Mouse (Mus musculus) C3H10T1/2 (cell line): ENCODE results near the gene Msmp. TPM values are rescaled to one million over a fixed set of nuclear protein-coding genes. Genes with fewer than 3 reads are reported as not detected.

Experiments
- polyA plus RNA-seq, 2 experiments: library from polyadenylated mRNA; unstranded; fragments of >200 nt; fragmentation: generic; extraction: Trizol; gene quantifications; one replicate each; pipeline ENCODE4 v1.2.1; 2012; ENCODE audit warnings: missing spikeins in 2 of 2

Msmp gene
- polyA plus RNA-seq: under 1 TPM in 1 of 2 experiments, not detected in 1; 0.09 TPM

DNA sequence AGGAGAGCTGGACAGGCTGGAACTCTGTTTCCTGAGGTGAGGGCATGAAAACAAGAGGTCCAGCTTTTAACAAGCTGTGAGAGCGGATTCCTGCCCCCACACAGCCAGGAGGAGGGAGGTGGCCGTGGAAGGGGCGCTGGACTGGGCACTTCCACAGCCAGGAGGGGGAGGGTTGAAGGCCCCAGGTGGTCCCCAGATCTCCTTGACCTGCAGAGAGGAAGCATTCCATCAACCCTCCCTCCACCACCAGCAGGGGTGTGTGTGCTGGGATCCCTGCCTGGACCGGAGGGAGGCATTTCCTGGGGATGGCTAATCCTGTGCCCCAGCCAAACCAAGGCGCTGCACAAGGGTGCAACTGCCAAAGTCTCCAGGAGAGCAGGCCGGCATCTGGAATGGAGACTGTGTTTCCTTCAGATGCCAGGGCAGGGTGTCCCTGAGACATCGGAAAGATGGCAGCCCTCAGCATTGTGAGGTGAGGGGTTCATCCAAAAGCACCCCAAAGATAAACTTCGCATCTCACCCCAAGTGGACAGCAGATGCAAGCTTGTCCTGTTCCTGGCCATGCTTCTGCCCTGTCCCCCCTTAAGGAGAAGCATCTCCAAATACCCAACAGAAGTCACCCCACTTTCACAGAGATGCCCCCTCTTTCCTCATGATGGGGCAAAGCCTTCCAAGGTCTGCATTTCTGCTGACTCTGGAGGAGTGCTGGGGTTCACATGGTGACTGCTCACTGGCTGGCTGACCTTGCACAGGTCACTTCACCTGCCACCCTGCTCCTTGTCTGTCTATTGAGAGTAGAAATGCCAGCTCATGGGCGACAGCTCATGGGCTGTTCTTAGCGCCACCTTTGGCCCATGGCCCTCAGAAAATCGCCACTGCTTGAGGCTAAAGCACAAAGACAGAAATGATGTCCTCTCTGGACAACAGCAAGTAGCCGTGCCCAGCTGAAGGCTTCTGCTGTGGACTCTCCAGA is at the start of gene Msmp:
Gene Msmp, minus strand, starts transcription at position 51 of the 973 bp plus-strand sequence.

DNA sequence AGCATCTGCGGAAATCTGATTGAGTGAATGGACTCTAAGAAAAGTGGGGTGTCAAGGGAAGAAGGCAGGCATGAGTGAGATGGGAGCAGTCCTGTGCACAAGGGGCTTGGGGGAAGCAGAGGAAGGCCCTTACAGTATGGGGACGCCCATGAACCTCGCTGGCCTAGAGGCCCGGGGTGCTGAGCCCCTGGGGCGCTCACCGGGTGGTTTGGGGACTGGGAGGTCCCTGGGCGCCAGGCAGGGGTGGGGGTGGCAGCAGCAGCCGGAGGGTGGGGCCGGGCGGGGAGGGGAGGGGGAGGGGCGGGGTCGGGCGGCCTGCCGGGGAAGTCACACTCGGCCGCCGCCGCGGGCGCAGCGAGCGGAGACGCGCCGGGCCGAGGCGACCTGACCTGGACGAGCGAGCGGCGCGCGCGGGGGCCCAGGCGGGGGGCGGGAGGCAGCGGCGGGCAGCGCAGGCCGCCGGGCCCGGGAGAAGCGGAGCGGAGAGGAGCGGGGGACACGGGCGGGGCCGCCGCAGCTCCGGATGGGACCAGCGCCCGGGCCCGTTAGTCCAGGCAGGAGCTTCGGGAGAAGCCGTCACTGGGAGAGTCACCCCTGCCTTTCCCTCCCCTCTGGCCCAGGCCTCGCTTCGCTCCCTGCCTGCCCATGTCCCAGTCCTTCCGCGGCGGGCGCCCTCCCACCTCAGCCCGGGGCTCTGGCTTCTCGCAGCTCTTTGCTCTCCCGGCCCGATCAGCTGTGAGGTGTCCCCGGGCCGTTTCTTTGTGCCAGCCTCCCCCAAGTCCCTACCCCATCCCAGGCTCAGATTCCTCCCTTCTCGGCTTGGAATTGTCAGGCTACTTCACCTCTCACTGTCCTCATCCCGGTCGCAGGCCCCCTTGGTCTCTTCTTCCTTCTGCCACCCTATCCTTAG is 47.0 kb upstream of the Msmp start, which contains the start of gene Npr2:
Gene Npr2, plus strand, starts transcription at position 890 of the 910 bp plus-strand sequence.

DNA sequence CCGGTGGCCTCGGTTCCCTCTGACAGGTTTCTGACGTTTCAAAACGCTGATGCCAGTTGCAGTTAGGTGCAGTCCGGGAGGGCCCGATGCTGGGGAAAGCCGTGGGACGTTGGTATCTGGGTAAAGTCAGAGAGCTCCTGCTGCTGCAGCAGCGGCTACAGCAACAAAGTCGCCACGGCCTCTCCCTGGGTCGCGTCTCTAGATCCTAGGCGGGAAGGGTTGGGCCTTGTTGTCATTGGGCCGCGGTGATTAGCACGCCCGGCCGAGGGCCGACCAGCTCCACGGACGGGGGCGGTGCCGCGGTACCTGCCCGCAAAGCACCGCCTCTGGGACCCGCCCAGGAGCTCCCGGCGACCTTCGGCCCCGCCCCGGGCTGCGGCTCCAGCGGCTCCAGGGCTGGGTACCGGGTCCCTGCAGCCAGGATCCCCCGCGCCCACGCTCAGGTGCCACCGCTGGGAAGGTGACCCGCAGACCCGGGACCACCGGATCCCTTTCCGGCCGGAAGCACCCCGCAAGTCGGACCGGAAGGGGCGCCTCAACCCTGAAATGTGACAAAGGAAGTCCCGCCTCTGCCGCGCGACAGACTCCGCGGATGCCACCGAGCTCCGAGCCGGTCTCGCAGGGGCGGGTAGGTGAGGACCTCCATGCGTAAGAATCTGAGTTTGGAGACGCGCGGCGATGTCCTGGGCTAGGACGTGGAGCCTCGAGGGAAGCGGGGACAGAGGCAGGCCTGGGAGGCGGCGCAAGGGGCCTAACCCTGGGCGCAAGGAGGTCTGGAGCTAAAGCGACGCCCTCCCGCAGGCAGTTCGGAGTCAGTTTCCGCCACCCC is 5.7 kb downstream of the Msmp start, which contains the start of the genes Rgp1 and Gba2:
Gene Rgp1, plus strand, starts transcription at position 340 of the 829 bp plus-strand sequence.
Gene Gba2, minus strand, starts transcription at position 498 of the 829 bp plus-strand sequence.

DNA sequence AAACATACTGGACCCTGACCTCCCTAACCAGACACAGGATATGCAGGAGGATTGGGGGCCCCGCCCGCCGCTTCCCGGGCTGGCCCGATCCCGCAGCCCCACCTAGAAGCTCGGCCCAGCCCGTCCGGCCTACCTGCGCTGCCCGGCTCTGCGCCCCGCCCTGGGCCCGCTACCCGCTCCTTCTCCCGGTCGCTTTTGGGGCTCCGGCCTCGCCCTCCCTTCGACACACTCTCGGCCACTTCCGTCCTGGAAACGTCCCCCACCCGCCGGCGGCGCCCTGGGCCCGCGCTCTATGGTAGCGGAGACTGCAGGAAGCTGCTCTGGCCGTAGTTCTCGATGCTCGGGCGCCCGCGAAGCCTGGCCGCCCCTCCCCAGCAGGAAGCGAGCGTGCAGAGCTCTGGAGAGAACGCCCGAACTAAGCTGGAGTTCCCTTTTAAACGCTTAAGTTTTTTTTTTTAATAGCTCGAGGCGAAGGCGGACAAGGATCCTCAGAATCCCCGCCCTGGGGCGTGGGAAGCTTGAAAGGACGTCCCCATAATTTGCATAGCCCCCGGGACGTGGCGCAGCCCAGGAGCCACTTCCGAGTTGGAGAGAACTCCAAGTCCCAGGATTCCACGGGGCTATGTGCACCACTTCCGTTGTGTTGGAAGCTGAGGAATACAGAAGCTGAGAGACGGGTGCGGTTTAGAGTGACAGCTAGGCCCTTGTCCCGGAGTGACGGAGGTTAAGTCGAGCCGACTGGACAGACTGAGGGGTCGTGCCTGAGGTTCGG is 22.1 kb downstream of the Msmp start, which contains the start of the genes Creb3 and Tln1:
Gene Creb3, plus strand, starts transcription at position 336 of the 772 bp plus-strand sequence.
Gene Tln1, minus strand, starts transcription at position 695 of the 772 bp plus-strand sequence.

Other genes starting within 250 kb of the Msmp start
- 10 to 100 TPM in 1 of 2 experiments, 1 to 10 TPM in 1; 5.0 to 18.4 TPM for gene Rusc2, start 202.5 kb downstream of the Msmp start, polyA plus RNA-seq
- under 1 TPM in 1 of 2 experiments, not detected in 1; 0.12 TPM for gene Fam166b, start 155.4 kb downstream of the Msmp start, polyA plus RNA-seq
- gene Tesk1, start 142.6 kb downstream of the Msmp start, polyA plus RNA-seq: 10 to 100 TPM; 25.8 to 40.4 TPM
- gene Cd72, start 129.9 kb downstream of the Msmp start, polyA plus RNA-seq: 1 to 10 TPM in 1 of 2 experiments, under 1 TPM in 1; 0.41 to 1.7 TPM
- not detected for gene Sit1, start 100.8 kb downstream of the Msmp start, polyA plus RNA-seq
- gene Ccdc107, start 91.6 kb downstream of the Msmp start, polyA plus RNA-seq: 100 to 1,000 TPM; 103 to 155 TPM
- 10 to 100 TPM in 1 of 2 experiments, 1 to 10 TPM in 1; 7.5 to 26.7 TPM for gene Arhgef39, start 84.8 kb downstream of the Msmp start, polyA plus RNA-seq
- gene Car9, start 77.5 kb downstream of the Msmp start, polyA plus RNA-seq: 10 to 100 TPM in 1 of 2 experiments, under 1 TPM in 1; 0.13 to 14.9 TPM
- gene Tpm2, start 60.7 kb downstream of the Msmp start, polyA plus RNA-seq: 100 to 1,000 TPM; 317 to 365 TPM
- 10 to 100 TPM; 42.0 to 72.5 TPM for gene Creb3, start 22.2 kb downstream of the Msmp start, polyA plus RNA-seq
- gene Tln1, start 21.8 kb downstream of the Msmp start, polyA plus RNA-seq: 100 to 1,000 TPM in 1 of 2 experiments, 10 to 100 TPM in 1; 65.6 to 138 TPM
- gene Rgp1, start 5.8 kb downstream of the Msmp start, polyA plus RNA-seq: 10 to 100 TPM in 1 of 2 experiments, 1 to 10 TPM in 1; 8.5 to 22.7 TPM
- gene Gba2, start 5.6 kb downstream of the Msmp start, polyA plus RNA-seq: 10 to 100 TPM in 1 of 2 experiments, 1 to 10 TPM in 1; 2.0 to 10.2 TPM
- 10 to 100 TPM in 1 of 2 experiments, 1 to 10 TPM in 1; 5.4 to 63.4 TPM for gene Npr2, start 47.4 kb upstream of the Msmp start, polyA plus RNA-seq
- gene Spag8, start 69.1 kb upstream of the Msmp start, polyA plus RNA-seq: under 1 TPM; 0.02 to 0.26 TPM
- gene Hint2, start 72.0 kb upstream of the Msmp start, polyA plus RNA-seq: 100 to 1,000 TPM in 1 of 2 experiments, 10 to 100 TPM in 1; 99.0 to 148 TPM
- gene Tmem8b, start 84.5 kb upstream of the Msmp start, polyA plus RNA-seq: 1 to 10 TPM in 1 of 2 experiments, under 1 TPM in 1; 0.16 to 3.7 TPM
- gene Fam221b, start 84.7 kb upstream of the Msmp start, polyA plus RNA-seq: 1 to 10 TPM; 3.9 to 6.0 TPM
- under 1 TPM in 1 of 2 experiments, not detected in 1; 0.01 TPM for gene Olfr70, start 116.3 kb upstream of the Msmp start, polyA plus RNA-seq
- gene Olfr71, start 125.8 kb upstream of the Msmp start, polyA plus RNA-seq: not detected
- 1 to 10 TPM; 2.0 to 2.5 TPM for gene Hrct1, start 142.7 kb upstream of the Msmp start, polyA plus RNA-seq
- under 1 TPM; 0.01 to 0.02 TPM for gene Spaar, start 145.5 kb upstream of the Msmp start, polyA plus RNA-seq
- gene Olfr159, start 186.5 kb upstream of the Msmp start, polyA plus RNA-seq: not detected
- not detected for gene Olfr156, start 239.4 kb upstream of the Msmp start, polyA plus RNA-seq